Mouse (Mus musculus) natural killer cell, adult 2 months (primary cell): Measurements from ENCODE around the gene Vmn2r21.
"Not testable (repeated sequence)": the region's sequence is repeated elsewhere in the genome, so short reads cannot be mapped to it uniquely, and the experiment has no call there.

Experiments
- DNase-seq, 2 experiments: peaks; one replicate each; pipeline ENCODE4 v3.0.0; 2022; ENCODE audit warnings: low spot score in 2 of 2

The Vmn2r21 gene

DNA sequence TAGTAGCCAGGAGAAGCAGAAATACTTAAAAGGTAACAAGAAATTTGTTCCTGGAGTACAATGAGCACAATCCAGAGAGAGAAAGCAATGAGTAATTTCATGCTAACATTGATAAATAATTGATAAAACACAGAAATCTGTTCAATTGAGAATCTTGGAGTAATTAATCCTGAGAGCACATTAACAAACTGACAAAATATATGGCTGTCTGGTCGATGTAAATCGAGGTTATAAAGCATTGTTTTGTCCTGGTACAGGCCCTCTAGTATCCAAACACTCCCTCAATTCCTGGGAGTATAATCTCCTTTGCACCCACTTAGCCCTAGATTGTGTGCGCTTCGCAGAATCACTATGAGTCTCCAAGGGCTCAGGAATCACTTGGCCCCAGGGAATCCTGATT, at the start of gene Vmn2r21:
Gene Vmn2r21 (minus strand): TSS at position 101 of the 400 bp plus-strand sequence.
- DNase-seq: not testable (repeated sequence)

DNA sequence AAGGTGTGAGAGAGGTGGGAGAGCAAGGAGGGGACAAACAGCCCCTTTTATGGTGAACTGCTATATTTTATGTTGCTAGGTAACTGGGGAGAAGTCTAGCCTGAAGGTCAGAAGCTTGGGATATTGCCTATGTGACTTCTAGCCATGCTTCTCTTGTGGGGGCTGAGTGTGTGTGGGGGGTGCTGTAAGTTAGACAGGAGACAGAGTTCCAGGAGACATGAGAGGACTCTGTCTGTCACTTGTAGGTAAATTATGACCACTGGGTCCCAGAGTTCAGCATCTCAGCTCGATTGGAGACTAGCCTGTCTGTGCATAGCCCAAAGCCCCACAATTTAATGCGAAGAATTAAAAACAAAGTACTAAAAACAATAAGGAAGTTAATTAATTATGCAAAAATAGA, 41.5 kb upstream of the Vmn2r21 start:
- not testable (repeated sequence) for DNase-seq

DNA sequence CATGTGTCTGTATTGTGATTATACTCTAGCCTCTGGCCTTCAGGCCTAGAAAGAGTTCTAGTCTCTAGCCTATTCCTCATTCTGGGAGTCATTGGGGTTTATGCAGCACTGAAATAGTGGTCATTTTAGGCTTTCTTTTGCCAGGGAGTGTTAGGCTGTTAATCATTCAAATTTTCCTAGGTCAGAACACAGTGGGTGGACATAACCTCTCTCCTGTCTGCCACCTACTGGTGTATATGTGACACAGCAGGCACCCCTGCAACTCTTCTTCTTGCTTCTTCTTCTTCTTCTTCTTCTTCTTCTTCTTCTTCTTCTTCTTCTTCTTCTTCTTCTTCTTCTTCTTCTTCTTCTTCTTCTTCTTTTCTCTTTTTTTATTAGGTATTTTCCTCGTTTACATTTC, 6.5 kb upstream of the Vmn2r21 start:
- not testable (repeated sequence) for DNase-seq

DNA sequence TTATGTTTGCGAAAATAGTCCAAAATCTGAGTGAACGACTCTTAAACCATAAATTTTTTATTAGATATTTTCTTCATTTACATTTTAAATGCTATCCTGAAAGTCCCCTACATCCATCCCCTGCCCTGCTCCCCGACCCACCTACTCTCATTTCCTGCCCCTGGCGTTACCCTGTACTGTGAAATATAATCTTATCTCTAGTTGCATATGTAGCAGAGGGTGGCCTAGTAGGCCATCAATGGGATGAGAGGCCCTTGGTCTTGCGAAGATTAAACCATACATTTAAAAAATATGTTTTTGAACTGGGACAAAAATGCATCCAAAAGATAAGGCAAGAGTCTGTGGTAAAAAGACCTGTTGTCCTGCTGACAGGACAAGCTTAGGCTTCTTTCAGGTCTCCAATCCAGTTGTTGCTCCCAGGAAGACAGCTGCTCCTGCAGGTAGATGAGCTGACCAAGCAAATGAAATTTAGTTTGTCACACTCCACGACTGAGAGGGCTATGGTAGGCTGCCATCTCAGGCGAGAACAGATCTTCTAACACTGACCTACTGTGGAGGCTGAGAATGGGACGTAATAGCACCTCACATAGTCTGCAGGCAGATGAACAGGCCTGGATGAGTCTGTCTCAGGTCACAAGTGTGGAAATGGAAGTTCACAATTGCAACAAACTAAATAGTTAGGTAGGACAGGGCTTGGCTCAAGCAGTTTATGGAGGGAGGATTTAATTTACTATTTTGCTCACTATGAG, 10.8 kb downstream of the Vmn2r21 start:
- not testable (repeated sequence) for DNase-seq

DNA sequence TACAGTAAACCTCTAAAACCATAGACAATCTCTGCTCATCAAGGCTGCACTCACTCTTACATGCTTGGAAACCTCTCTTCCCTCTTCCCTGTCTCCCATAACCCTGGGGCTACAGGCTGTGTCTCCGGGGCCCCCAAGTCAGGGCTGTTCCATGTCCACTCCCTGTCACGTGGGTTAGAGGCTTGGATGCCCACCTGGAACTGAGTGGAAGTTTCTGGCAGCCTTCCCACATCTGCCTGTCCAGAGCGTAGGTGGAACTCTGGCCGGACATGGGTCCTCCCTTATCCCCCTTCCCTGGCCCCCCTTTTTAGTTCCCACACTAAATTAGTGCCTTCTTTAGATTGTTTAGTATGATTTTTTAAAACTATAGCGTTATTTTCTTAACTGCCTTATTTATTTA, 60.2 kb downstream of the Vmn2r21 start:
- DNase-seq: not testable (repeated sequence)

DNA sequence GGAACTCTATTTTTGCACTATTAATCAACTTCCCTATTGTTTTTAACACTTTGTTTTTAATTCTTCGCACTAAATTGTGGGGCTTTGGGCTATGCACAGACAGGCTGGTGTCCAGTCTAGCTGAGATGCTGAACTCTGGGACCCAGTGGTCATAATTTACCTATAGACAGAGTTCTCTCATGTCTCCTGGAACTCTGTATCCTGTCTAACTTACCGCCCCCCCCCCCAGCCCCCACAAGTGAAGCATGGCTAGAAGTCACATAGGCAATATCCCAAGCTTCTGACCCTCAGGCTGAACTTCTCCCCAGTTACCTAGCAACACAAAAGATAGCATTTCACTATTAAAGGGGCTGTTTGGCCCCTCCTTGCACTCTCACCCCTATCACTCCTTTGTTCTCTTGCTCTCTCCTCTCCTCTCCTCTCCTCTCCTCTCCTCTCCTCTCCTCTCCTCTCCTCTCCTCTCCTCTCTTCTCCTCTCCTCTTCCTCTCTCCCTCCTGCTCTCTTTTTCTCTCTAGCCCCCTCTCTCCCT, 60.7 kb downstream of the Vmn2r21 start:
- DNase-seq: not testable (repeated sequence)

DNA sequence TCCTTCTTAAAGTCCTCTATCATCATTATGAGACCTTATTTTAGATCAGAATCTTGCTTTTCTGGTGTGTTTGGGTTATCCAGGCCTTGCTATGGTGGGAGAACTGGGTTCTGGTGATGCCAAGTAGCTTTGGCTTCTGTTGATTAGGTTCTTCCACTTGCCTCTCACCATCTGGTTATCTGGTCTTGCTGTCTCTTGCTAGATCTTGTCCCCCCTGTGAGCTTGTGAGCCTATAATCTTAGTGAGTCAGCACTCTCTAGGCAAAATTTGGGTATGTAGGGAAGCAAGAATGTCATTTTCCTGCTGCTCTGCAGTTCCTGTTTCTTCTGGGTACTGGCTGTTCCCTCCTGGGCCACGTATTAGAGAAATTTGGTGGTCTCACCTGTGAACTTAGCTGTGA, 64.6 kb downstream of the Vmn2r21 start:
- DNase-seq: not testable (repeated sequence)
